In the genomic region with DNA sequence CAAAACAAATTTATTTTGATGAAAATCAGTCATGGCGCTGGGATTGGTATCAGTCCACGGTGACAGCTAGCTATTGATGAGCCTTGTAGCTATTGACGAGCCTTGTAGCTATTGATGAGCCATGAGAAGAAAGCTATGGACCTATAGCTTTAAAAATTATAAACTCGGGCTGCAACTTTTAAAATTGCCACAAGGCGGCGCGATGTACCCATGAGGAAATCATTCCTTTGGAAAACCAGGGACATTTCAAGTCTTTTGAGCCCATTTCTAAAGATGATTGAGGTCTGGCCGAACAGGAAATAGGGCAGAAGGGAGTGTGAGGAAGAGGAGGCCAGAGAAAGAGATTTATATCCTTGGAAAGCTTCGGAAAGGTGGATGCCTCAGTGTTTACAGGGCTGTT, we compare ENCODE assay signal across 10 mouse cellular contexts.
A peak's percentile ranks its signal among the peaks of the same experiment; 100 is the strongest.
DNase-seq lines count a peak whose midpoint lies in the region; ATAC-seq and TF ChIP-seq lines count a peak whose summit lies in the region.
"Had no signal": no experiment of that assay in that cellular context is flagged by ENCODE, and none has a peak within 500 bp of the region (broad histone marks: within the 10 kb centered on the region; RNA-seq: fewer than 3 reads in every experiment).

No protein-coding gene starts in this region.

- H3K9me3 ChIP-seq in midbrain, embryonic 11.5 days (ENCODE audit: control insufficient read depth, low read length) = no peaks in the 10 kb centered on the region
- no peaks in the 10 kb centered on the region for H3K9me3 ChIP-seq in midbrain, embryonic 15.5 days
- no peaks in the 10 kb centered on the region for H3K9me3 ChIP-seq in hindbrain, embryonic 14.5 days (ENCODE audit: control insufficient read depth, low read length)
- H3K9me3 ChIP-seq: embryonic facial prominence, embryonic 13.5 days; stomach, embryonic 15.5 days had no signal

- no peak overlapping the region for H3K4me3 ChIP-seq in midbrain, embryonic 11.5 days (ENCODE audit: low read depth, low read length)
- H3K4me3 ChIP-seq in midbrain, embryonic 15.5 days = no peak overlapping the region
- H3K4me3 ChIP-seq in hindbrain, embryonic 14.5 days (replicated peaks; ENCODE audit: low read length) = no peak overlapping the region
- H3K4me3 ChIP-seq in thymus, adult 2 months (ENCODE audit: control insufficient read depth, insufficient read depth, low read length) = no peak overlapping the region
- H3K4me3 ChIP-seq: embryonic facial prominence, embryonic 13.5 days; stomach, embryonic 15.5 days had no signal

- H3K4me1 ChIP-seq in midbrain, embryonic 11.5 days (ENCODE audit: control insufficient read depth, insufficient read depth, low read length) = peaks cover 4% of the 10 kb centered on the region; the same call in 1 of the 2 replicates
- H3K4me1 ChIP-seq in midbrain, embryonic 15.5 days = no peaks in the 10 kb centered on the region
- no peaks in the 10 kb centered on the region for H3K4me1 ChIP-seq in hindbrain, embryonic 14.5 days (replicated peaks; ENCODE audit: control insufficient read depth, insufficient read depth, low read length)
- H3K4me1 ChIP-seq in thymus, adult 2 months (replicated peaks; ENCODE audit: control insufficient read depth, insufficient read depth, low read length) = no peaks in the 10 kb centered on the region
- H3K4me1 ChIP-seq: stomach, embryonic 15.5 days had no signal

- TF ChIP-seq POLR2A in thymus, adult 2 months (IDR thresholded peaks at IDR 0.05; ENCODE audit: control insufficient read depth, extremely low read depth, insufficient read depth, low read length, poor library complexity) = no peak

- no peak for TF ChIP-seq CTCF in thymus, adult 2 months (IDR thresholded peaks at IDR 0.05; ENCODE audit: borderline replicate concordance, control insufficient read depth, extremely low read depth, insufficient read depth, low read length, poor library complexity)

- ATAC-seq in midbrain, embryonic 11.5 days (ENCODE audit: low FRiP score) = no peak
- ATAC-seq in midbrain, embryonic 15.5 days (replicated peaks) = no peak
- no peak for ATAC-seq in hindbrain, embryonic 14.5 days (ENCODE audit: low FRiP score)

- no peaks in the 10 kb centered on the region for H3K36me3 ChIP-seq in midbrain, embryonic 11.5 days (ENCODE audit: control insufficient read depth, insufficient read depth, low read length)
- no peaks in the 10 kb centered on the region for H3K36me3 ChIP-seq in midbrain, embryonic 15.5 days (replicated peaks)
- H3K36me3 ChIP-seq in hindbrain, embryonic 14.5 days (replicated peaks; ENCODE audit: control insufficient read depth, insufficient read depth) = no peaks in the 10 kb centered on the region
- no peaks in the 10 kb centered on the region for H3K36me3 ChIP-seq in thymus, adult 2 months (ENCODE audit: control insufficient read depth, insufficient read depth, low read length)
- H3K36me3 ChIP-seq: embryonic facial prominence, embryonic 13.5 days; stomach, embryonic 15.5 days had no signal

- H3K27me3 ChIP-seq in midbrain, embryonic 11.5 days (ENCODE audit: control insufficient read depth, insufficient read depth, low read length) = no peaks in the 10 kb centered on the region
- H3K27me3 ChIP-seq in midbrain, embryonic 15.5 days (replicated peaks) = no peaks in the 10 kb centered on the region
- H3K27me3 ChIP-seq in hindbrain, embryonic 14.5 days (ENCODE audit: control insufficient read depth, insufficient read depth, low read length) = no peaks in the 10 kb centered on the region
- no peaks in the 10 kb centered on the region for H3K27me3 ChIP-seq in thymus, adult 2 months (ENCODE audit: control insufficient read depth, insufficient read depth, low read length)
- H3K27me3 ChIP-seq: embryonic facial prominence, embryonic 13.5 days; stomach, embryonic 15.5 days had no signal

- no peak overlapping the region for H3K4me2 ChIP-seq in midbrain, embryonic 11.5 days
- no peak overlapping the region for H3K4me2 ChIP-seq in midbrain, embryonic 15.5 days
- no peak overlapping the region for H3K4me2 ChIP-seq in hindbrain, embryonic 14.5 days (replicated peaks)
- H3K4me2 ChIP-seq: embryonic facial prominence, embryonic 13.5 days; stomach, embryonic 15.5 days had no signal

- peak; percentile 98 for DNase-seq in midbrain, embryonic 11.5 days (ENCODE audit: low spot score, missing footprints)
- peak; percentile 19 for DNase-seq in adrenal gland, adult 2 months
- DNase-seq in embryo, embryonic 10 days (ENCODE audit: low spot score) = peak; percentile 57
- peak; percentile 88 for DNase-seq in hindbrain, embryonic 14.5 days (ENCODE audit: low spot score)
- DNase-seq in left cerebral cortex, postnatal 10 days (ENCODE audit: extremely low spot score in 1 of 2, low spot score in 2 of 2) = peak; percentile 67 to 76
- peak; percentile 77 for DNase-seq in right cerebral cortex, postnatal 25 days
- no peak for DNase-seq in thymus, adult 2 months

- intact Hi-C loops in left cerebral cortex, postnatal 10 days (cut with DNase I) = loop anchor here (10.0 kb wide), 1 partner anchor 1016 kb away; no protein-coding TSS in a partner anchor

- H3K27ac ChIP-seq in midbrain, embryonic 11.5 days (ENCODE audit: low read depth, low read length) = no peak overlapping the region
- no peak overlapping the region for H3K27ac ChIP-seq in midbrain, embryonic 15.5 days
- H3K27ac ChIP-seq in hindbrain, embryonic 14.5 days = no peak overlapping the region
- H3K27ac ChIP-seq in thymus, adult 2 months (ENCODE audit: control insufficient read depth, insufficient read depth, low read length) = no peak overlapping the region
- H3K27ac ChIP-seq: embryonic facial prominence, embryonic 13.5 days; stomach, embryonic 15.5 days had no signal

- 15% methylated on average over 9 of the region's 9 CpGs for WGBS in midbrain, embryonic 11.5 days
- WGBS in midbrain, embryonic 15.5 days = 14% methylated on average over 9 of the region's 9 CpGs
- WGBS in hindbrain, embryonic 14.5 days = 18% methylated on average over 9 of the region's 9 CpGs
- 30% methylated on average over 9 of the region's 9 CpGs for WGBS in thymus, adult 2 months

- H3K9ac ChIP-seq in midbrain, embryonic 11.5 days (ENCODE audit: low read length) = no peak overlapping the region
- H3K9ac ChIP-seq in midbrain, embryonic 15.5 days = no peak overlapping the region
- H3K9ac ChIP-seq in hindbrain, embryonic 14.5 days = no peak overlapping the region
- H3K9ac ChIP-seq: embryonic facial prominence, embryonic 13.5 days; stomach, embryonic 15.5 days had no signal
